ENCODE assay signal across 16 mouse cellular contexts in the genomic region with DNA sequence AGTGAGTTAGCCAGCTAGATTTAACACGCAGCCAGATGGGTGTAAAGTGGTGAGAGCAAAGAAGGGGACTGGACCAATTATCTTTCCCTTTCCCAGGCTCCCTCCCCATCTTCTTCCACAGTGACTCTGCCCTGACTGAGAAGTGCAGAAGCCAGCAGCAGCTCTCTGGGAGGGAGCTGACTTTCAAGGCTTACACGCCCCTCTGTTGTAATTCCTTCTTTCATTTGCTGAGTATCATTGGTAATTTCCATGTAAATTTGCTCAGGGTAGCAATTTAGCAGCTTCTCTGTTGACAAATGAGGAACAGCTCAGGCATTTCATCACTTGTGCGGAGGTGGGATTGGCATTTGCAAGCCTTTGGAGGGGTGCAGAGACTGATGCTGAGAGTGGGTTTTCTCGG.
A peak's percentile ranks its signal among the peaks of the same experiment; 100 is the strongest.
DNase-seq lines count a peak whose midpoint lies in the region; ATAC-seq and TF ChIP-seq lines count a peak whose summit lies in the region.
"Had no signal": no experiment of that assay in that cellular context is flagged by ENCODE, and none has a peak within 500 bp of the region (broad histone marks: within the 10 kb centered on the region; RNA-seq: fewer than 3 reads in every experiment).

No protein-coding gene starts in this region.

- H3K9ac ChIP-seq in hindbrain, embryonic 13.5 days = no peak overlapping the region
- no peak overlapping the region for H3K9ac ChIP-seq in hindbrain, embryonic 12.5 days
- no peak overlapping the region for H3K9ac ChIP-seq in forebrain, postnatal 0 days
- H3K9ac ChIP-seq: heart, embryonic 13.5 days; limb, embryonic 15.5 days; stomach, embryonic 15.5 days had no signal

- 6% methylated on average over 4 of the region's 4 CpGs for WGBS in hindbrain, embryonic 13.5 days
- 9% methylated on average over 4 of the region's 4 CpGs for WGBS in hindbrain, embryonic 12.5 days
- WGBS in forebrain, postnatal 0 days = 5% methylated on average over 4 of the region's 4 CpGs
- 18% methylated on average over 4 of the region's 4 CpGs for whole genome bisulfite sequencing in olfactory bulb, adult 2 months

- H3K9me3 ChIP-seq in hindbrain, embryonic 13.5 days = no peaks in the 10 kb centered on the region
- no peaks in the 10 kb centered on the region for H3K9me3 ChIP-seq in hindbrain, embryonic 12.5 days (replicated peaks)
- H3K9me3 ChIP-seq in forebrain, postnatal 0 days (ENCODE audit: low read length) = no peaks in the 10 kb centered on the region
- H3K9me3 ChIP-seq: heart, embryonic 13.5 days; limb, embryonic 15.5 days; stomach, embryonic 15.5 days had no signal

- no peak for ATAC-seq in hindbrain, embryonic 13.5 days (ENCODE audit: low FRiP score)
- no peak for ATAC-seq in hindbrain, embryonic 12.5 days (ENCODE audit: low FRiP score)
- ATAC-seq in forebrain, postnatal 0 days = peak; percentile 94

- DNase-seq in brain, embryonic 14.5 days (ENCODE audit: low read depth) = peak; percentile 89
- peak; percentile 58 for DNase-seq in forebrain, postnatal 0 days
- DNase-seq in cerebellum, adult 8-10 months = no peak
- no peak for DNase-seq in cerebellum, adult 9-11 months
- no peak for DNase-seq in cerebellum, postnatal 10 days
- DNase-seq: cerebellum, postnatal 36 days; gastrocnemius, adult 2 months; kidney, adult 2 months; lung, adult 2 months had no signal

- H3K4me3 ChIP-seq in hindbrain, embryonic 13.5 days = no peak overlapping the region
- H3K4me3 ChIP-seq in hindbrain, embryonic 12.5 days = no peak overlapping the region
- no peak overlapping the region for H3K4me3 ChIP-seq in forebrain, postnatal 0 days (ENCODE audit: low read depth, low read length)
- no peak overlapping the region for H3K4me3 ChIP-seq in olfactory bulb, adult 2 months (ENCODE audit: insufficient read depth, low read depth, low read length)
- H3K4me3 ChIP-seq: gastrocnemius, adult 2 months; heart, embryonic 13.5 days; limb, embryonic 15.5 days; myocyte; stomach, embryonic 15.5 days had no signal

- H3K4me2 ChIP-seq in hindbrain, embryonic 13.5 days = no peak overlapping the region
- H3K4me2 ChIP-seq in hindbrain, embryonic 12.5 days (replicated peaks) = no peak overlapping the region
- 0 out of 2 replicates have a peak overlapping the region, but pooled peaks have one; percentile 5 for H3K4me2 ChIP-seq in forebrain, postnatal 0 days (ENCODE audit: low read depth)
- H3K4me2 ChIP-seq: heart, embryonic 13.5 days; limb, embryonic 15.5 days; stomach, embryonic 15.5 days had no signal

- no peak for TF ChIP-seq POLR2A in brain, embryonic 14.5 days (IDR thresholded peaks at IDR 0.05; ENCODE audit: borderline replicate concordance, extremely low read depth, insufficient read depth, insufficient read length, poor library complexity, severe bottlenecking)
- no peak for TF ChIP-seq POLR2A in olfactory bulb, adult 2 months (IDR thresholded peaks at IDR 0.05; ENCODE audit: insufficient read depth, low read depth, low read length)

- H3K4me1 ChIP-seq in hindbrain, embryonic 13.5 days (replicated peaks) = peaks cover 9% of the 10 kb centered on the region
- peaks cover 6% of the 10 kb centered on the region; the same call in 1 of the 2 replicates for H3K4me1 ChIP-seq in hindbrain, embryonic 12.5 days
- no peaks in the 10 kb centered on the region for H3K4me1 ChIP-seq in forebrain, postnatal 0 days (ENCODE audit: insufficient read depth)
- no peaks in the 10 kb centered on the region for H3K4me1 ChIP-seq in olfactory bulb, adult 2 months (ENCODE audit: control insufficient read depth, insufficient read depth, low read length)
- H3K4me1 ChIP-seq: limb, embryonic 15.5 days; stomach, embryonic 15.5 days had no signal

- TF ChIP-seq CTCF in brain, embryonic 14.5 days (IDR thresholded peaks at IDR 0.05; ENCODE audit: borderline replicate concordance, extremely low read depth, insufficient read depth, insufficient read length) = no peak
- no peak for TF ChIP-seq CTCF in forebrain, postnatal 0 days (IDR thresholded peaks at IDR 0.05; ENCODE audit: low read depth)
- no peak for TF ChIP-seq CTCF in olfactory bulb, adult 2 months (IDR thresholded peaks at IDR 0.05; ENCODE audit: insufficient read depth, low read depth, low read length)

- no peaks in the 10 kb centered on the region for H3K36me3 ChIP-seq in hindbrain, embryonic 13.5 days
- H3K36me3 ChIP-seq in hindbrain, embryonic 12.5 days = no peaks in the 10 kb centered on the region
- H3K36me3 ChIP-seq in forebrain, postnatal 0 days (ENCODE audit: insufficient read depth) = no peaks in the 10 kb centered on the region
- H3K36me3 ChIP-seq: heart, embryonic 13.5 days; limb, embryonic 15.5 days; stomach, embryonic 15.5 days had no signal

- H3K27ac ChIP-seq in hindbrain, embryonic 13.5 days = peak overlapping the region; percentile 50; the same call in 1 of the 2 replicates
- H3K27ac ChIP-seq in hindbrain, embryonic 12.5 days = no peak overlapping the region
- no peak overlapping the region for H3K27ac ChIP-seq in forebrain, postnatal 0 days (ENCODE audit: low read depth, low read length)
- H3K27ac ChIP-seq in olfactory bulb, adult 2 months (ENCODE audit: insufficient read depth, low read depth, low read length) = peak overlapping the region; percentile 82
- H3K27ac ChIP-seq: gastrocnemius, adult 2 months; heart, embryonic 13.5 days; limb, embryonic 15.5 days; stomach, embryonic 15.5 days had no signal

- no peaks in the 10 kb centered on the region for H3K27me3 ChIP-seq in hindbrain, embryonic 13.5 days
- H3K27me3 ChIP-seq in hindbrain, embryonic 12.5 days = no peaks in the 10 kb centered on the region
- no peaks in the 10 kb centered on the region for H3K27me3 ChIP-seq in forebrain, postnatal 0 days (ENCODE audit: insufficient read depth, low read length)
- H3K27me3 ChIP-seq: heart, embryonic 13.5 days; limb, embryonic 15.5 days; stomach, embryonic 15.5 days had no signal

Comparison
In these comparisons a context has a peak if more than half of its experiments do, and no peak if none do; other contexts are left out.
1. H3K27ac ChIP-seq: peak in hindbrain, embryonic 13.5 days (single experiment) and olfactory bulb, adult 2 months (single experiment); none in hindbrain, embryonic 12.5 days (single experiment) and forebrain, postnatal 0 days (single experiment).
2. DNase-seq: peak in brain, embryonic 14.5 days (single experiment) and forebrain, postnatal 0 days (single experiment); none in cerebellum, adult 8-10 months (single experiment), cerebellum, adult 9-11 months (single experiment) and cerebellum, postnatal 10 days (0 of 2).